Mouse (Mus musculus): ENCODE measurements around the gene Wdr17.

Gene Wdr17

GRCm38 (mm10) chr8:54600671-54601251, 286.2 kb downstream of the Wdr17 start, which contains the start of gene Spata4:
Spata4 (plus strand) TSS chr8:54600781.
- DNase-seq (ENCODE audit: low read depth, low spot score), result no peak

- no peak for DNase-seq (ENCODE audit: low read depth, low spot score)
These were observed 289.6 kb downstream of the Wdr17 start for GRCm38 (mm10) chr8:54597386-54597785.

DNA sequence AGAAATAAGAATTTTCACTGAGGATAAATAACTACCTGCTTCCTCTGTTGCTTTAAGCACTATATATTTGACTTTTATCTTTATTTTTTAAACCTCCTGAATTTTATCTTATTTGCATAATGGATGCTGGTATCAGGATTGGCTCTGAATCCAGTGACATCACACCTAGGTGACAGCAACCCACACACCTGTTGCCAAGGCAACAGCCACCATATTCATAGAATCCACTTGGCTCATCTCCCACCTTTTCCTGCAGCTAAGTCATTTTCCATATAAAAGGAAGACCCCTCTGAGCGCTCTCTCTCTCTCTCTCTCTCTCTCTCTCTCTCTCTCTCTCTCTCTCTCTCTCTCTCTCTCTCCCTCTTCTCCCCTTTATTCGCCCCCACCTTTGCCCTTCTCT, 290.0 kb downstream of the Wdr17 start:
- no peak for DNase-seq (ENCODE audit: low read depth, low spot score)

DNA sequence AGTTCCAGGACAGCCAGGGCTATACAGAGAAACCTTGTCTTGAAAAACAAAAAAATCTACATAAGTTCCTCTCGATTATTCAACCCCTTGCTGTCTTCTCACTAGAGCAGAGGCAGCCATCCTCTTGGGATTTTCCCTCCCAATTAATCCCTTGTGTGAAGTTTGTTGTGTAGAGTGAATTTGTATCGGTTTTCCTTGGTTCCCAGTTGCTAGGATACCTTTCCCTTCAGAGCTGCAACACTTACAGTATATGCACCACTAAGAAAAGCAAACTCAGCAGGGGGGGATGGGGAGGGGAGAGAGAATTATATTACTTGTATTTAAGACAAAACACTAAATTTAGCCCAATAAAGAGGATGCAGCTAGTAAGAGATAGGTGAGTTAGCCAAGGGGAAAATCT, 290.9 kb downstream of the Wdr17 start:
- DNase-seq (ENCODE audit: low read depth, low spot score), result no peak

GRCm38 (mm10) chr8:54594634-54595033, 292.4 kb downstream of the Wdr17 start:
- DNase-seq (ENCODE audit: low read depth, low spot score), result no peak

DNA sequence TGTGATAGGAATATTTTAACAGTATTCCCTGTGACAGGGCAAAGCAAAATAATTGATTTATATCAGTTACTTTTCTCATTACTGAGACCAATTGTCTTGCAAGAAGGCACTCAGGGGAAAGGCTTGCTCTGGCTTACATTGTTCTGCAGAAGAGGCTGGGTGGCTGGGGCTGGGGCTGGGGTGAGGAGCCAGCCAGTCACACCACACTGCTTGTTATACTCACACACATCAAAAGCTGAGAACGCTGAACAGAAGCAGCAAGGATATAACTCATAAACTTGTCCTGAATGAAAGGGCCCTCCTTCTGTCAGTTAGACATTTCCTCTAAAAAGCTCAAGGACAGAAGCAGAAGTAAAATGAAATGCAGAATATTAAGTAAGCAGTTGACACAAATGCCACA, 304.1 kb downstream of the Wdr17 start:
- no peak for DNase-seq (ENCODE audit: low read depth, low spot score)

GRCm38 (mm10) chr8:54581436-54581835, 305.5 kb downstream of the Wdr17 start:
- DNase-seq (ENCODE audit: low read depth, low spot score), result no peak
